In the genomic region with DNA sequence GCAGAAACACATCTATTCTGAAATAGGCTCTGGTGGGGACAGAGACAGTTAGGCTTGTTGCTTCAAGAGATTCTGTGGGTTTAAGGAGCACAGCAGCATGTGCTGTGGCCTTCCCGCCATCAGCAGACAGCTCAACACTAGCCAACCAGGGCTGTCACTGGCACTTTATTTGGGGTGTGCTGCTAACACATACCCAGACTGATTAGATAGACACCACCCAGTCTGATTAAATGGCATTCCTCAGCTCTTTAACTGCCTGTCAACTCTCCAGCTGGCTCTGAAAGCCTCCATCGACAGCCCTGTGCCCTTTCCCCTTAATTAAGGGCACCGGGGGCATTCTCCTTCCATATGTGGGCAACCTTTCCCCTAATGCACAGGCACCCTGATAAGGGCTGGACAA, we compare ENCODE assay signal across 17 mouse cellular contexts.
DNase-seq lines count a peak whose midpoint lies in the region; ATAC-seq lines count a peak whose summit lies in the region.
"Had no signal": no experiment of that assay in that cellular context is flagged by ENCODE, and none has a peak within 500 bp of the region (broad histone marks: within the 10 kb centered on the region; RNA-seq: fewer than 3 reads in every experiment).

No protein-coding gene starts in this region.

- peak overlapping the region; percentile 33; the same call in 1 of the 2 replicates for H3K4me2 ChIP-seq in heart, embryonic 11.5 days
- peak overlapping the region; percentile 6; the same call in 1 of the 2 replicates for H3K4me2 ChIP-seq in heart, embryonic 15.5 days
- H3K4me2 ChIP-seq in neural tube, embryonic 15.5 days = no peak overlapping the region
- H3K4me2 ChIP-seq: forebrain, embryonic 13.5 days; hindbrain, embryonic 12.5 days; limb, embryonic 15.5 days; lung, embryonic 14.5 days; midbrain, embryonic 12.5 days had no signal

- ATAC-seq in heart, embryonic 11.5 days (replicated peaks; ENCODE audit: insufficient number of reproducible peaks, low FRiP score, low TSS enrichment) = peak; percentile 49; the same call in 1 of the 2 replicates
- ATAC-seq in heart, embryonic 15.5 days (replicated peaks; ENCODE audit: insufficient number of reproducible peaks, insufficient read depth, low FRiP score, low read depth) = peak; percentile 78
- ATAC-seq in neural tube, embryonic 15.5 days (ENCODE audit: low FRiP score) = no peak
- ATAC-seq: forebrain, embryonic 13.5 days; inflammation-experienced regulatory T-cells, adult 6 months had no signal

- H3K4me3 ChIP-seq in heart, embryonic 11.5 days (ENCODE audit: low read depth, low read length) = no peak overlapping the region
- no peak overlapping the region for H3K4me3 ChIP-seq in heart, embryonic 15.5 days
- H3K4me3 ChIP-seq in neural tube, embryonic 15.5 days (replicated peaks) = no peak overlapping the region
- H3K4me3 ChIP-seq: forebrain, embryonic 13.5 days; hindbrain, embryonic 12.5 days; limb, embryonic 15.5 days; midbrain, embryonic 12.5 days had no signal

- H3K36me3 ChIP-seq in heart, embryonic 11.5 days (ENCODE audit: control insufficient read depth, insufficient read depth, low read length) = no peaks in the 10 kb centered on the region
- H3K36me3 ChIP-seq in heart, embryonic 15.5 days = no peaks in the 10 kb centered on the region
- no peaks in the 10 kb centered on the region for H3K36me3 ChIP-seq in neural tube, embryonic 15.5 days
- H3K36me3 ChIP-seq: hindbrain, embryonic 12.5 days; limb, embryonic 15.5 days; midbrain, embryonic 12.5 days had no signal

- H3K4me1 ChIP-seq in heart, embryonic 11.5 days (ENCODE audit: control insufficient read depth, insufficient read depth, low read length) = peaks cover 86% of the 10 kb centered on the region
- H3K4me1 ChIP-seq in heart, embryonic 15.5 days (replicated peaks) = peaks cover 98% of the 10 kb centered on the region
- H3K4me1 ChIP-seq in neural tube, embryonic 15.5 days = peaks cover 27% of the 10 kb centered on the region

- H3K27ac ChIP-seq in heart, embryonic 11.5 days (ENCODE audit: low read depth, low read length) = peak overlapping the region; percentile 86
- peak overlapping the region; percentile 96 for H3K27ac ChIP-seq in heart, embryonic 15.5 days
- H3K27ac ChIP-seq in neural tube, embryonic 15.5 days (replicated peaks) = no peak overlapping the region
- H3K27ac ChIP-seq: forebrain, embryonic 13.5 days; hindbrain, embryonic 12.5 days; kidney, postnatal 0 days; limb, embryonic 15.5 days; liver, embryonic 14.5 days; midbrain, embryonic 12.5 days had no signal

- H3K9me3 ChIP-seq in heart, embryonic 11.5 days (replicated peaks; ENCODE audit: control insufficient read depth, low read length) = no peaks in the 10 kb centered on the region
- no peaks in the 10 kb centered on the region for H3K9me3 ChIP-seq in heart, embryonic 15.5 days (replicated peaks)
- H3K9me3 ChIP-seq in neural tube, embryonic 15.5 days (replicated peaks) = no peaks in the 10 kb centered on the region
- H3K9me3 ChIP-seq: forebrain, embryonic 13.5 days; hindbrain, embryonic 12.5 days; limb, embryonic 15.5 days; midbrain, embryonic 12.5 days had no signal

- no peak overlapping the region for H3K9ac ChIP-seq in heart, embryonic 11.5 days (ENCODE audit: low read depth, low read length)
- no peak overlapping the region for H3K9ac ChIP-seq in heart, embryonic 15.5 days
- H3K9ac ChIP-seq in neural tube, embryonic 15.5 days (replicated peaks) = no peak overlapping the region
- H3K9ac ChIP-seq: forebrain, embryonic 13.5 days; hindbrain, embryonic 12.5 days; limb, embryonic 15.5 days; liver, embryonic 14.5 days; lung, embryonic 14.5 days; midbrain, embryonic 12.5 days had no signal

- peaks cover 3% of the 10 kb centered on the region; the same call in 1 of the 2 replicates for H3K27me3 ChIP-seq in heart, embryonic 11.5 days (ENCODE audit: control insufficient read depth, insufficient read depth, low read length)
- H3K27me3 ChIP-seq in heart, embryonic 15.5 days = no peaks in the 10 kb centered on the region
- H3K27me3 ChIP-seq in neural tube, embryonic 15.5 days (replicated peaks) = no peaks in the 10 kb centered on the region
- H3K27me3 ChIP-seq: forebrain, embryonic 13.5 days; hindbrain, embryonic 12.5 days; limb, embryonic 15.5 days; midbrain, embryonic 12.5 days had no signal

- DNase-seq in kidney, adult 11 months = peak; percentile 29
- no peak for DNase-seq in kidney, adult 18-20 months
- no peak for DNase-seq in thymus, postnatal 14 days
- DNase-seq in adrenal gland, adult 18-20 months (ENCODE audit: low spot score in 2 of 2) = no peak
- DNase-seq: cerebellum, adult 18-20 months; lung, embryonic 14.5 days; right cerebral cortex, postnatal 14 days had no signal

- 31% methylated on average over 3 of the region's 3 CpGs for WGBS in heart, embryonic 11.5 days (ENCODE audit: insufficient replicate concordance)
- WGBS in heart, embryonic 15.5 days = 25% methylated on average over 3 of the region's 3 CpGs
- WGBS in neural tube, embryonic 15.5 days = 82% methylated on average over 3 of the region's 3 CpGs
